Mouse (Mus musculus): Measurements from ENCODE around the gene Il31. TPM values are rescaled to one million over a fixed set of nuclear protein-coding genes. Genes with fewer than 3 reads are reported as not detected.

The Il31 gene
- total RNA-seq, 2 experiments from 2014 or later: not detected

DNA sequence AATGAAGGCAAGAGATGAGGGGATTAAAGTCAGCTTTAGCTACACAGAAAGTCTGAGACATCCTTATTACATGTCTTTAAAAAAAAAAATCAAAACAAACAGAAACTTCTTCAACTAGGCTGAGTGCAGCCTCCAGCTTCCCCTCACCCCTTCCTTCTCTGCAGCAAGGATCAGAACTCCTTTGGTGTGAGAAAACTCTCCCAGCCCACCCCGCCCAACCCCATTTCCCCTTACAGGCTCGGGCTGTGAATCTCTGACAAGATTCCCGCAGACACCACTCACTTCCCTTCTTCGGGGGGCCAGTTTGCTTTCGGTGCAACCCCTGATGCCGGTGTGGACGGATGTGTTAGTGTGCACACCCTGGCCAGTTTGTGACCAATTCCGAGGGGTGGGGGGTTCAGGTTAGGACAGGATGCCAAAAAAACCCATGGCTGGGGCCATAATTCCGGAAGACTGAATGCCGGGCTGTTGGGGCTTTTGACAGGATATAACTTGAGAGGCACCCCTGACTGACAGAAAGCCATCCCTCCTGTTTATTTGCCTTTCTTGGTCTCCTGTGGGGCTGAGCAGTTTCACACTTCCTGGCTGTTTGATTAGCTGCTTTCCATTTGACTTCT is 18.4 kb downstream of the Il31 start:
- DNase-seq: no peak

DNA sequence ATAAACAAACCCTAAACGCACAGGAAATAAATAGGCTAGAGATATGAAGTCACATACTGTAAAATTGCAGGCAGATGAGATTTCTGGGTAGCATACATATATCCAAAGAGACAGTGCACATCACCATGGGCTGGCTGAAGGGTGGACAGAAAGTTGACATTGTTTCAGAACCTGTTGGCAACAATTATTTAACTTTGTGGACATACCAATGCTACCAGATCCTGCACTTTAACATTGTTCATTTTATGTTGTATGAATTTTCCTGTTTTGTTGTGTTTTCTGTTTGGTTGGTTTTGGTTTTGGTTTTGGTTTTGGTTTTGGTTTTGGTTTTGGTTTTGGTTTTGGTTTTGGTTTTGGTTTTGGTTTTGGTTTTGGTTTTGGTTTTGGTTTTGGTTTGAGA is 24.7 kb downstream of the Il31 start:
- DNase-seq: no peak

DNA sequence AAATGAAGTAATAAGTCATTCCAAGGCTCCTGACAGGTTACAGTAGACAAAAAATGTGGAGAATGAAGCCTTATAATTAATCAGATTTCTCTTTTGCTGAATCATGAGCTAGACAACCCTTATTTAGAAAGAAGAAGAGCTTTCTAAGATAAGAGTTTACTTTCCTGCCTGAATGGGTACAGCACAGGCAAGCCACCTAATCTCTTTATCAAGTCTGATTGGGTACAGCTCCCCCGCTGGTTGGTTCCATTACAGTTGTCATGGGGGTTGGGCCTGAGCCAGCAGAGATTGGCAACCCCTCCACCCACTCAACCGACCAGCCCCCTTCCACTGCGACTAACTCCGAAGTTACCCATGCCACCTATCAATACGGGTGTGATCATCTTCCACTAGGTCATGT is 27.9 kb downstream of the Il31 start:
- DNase-seq: no peak

DNA sequence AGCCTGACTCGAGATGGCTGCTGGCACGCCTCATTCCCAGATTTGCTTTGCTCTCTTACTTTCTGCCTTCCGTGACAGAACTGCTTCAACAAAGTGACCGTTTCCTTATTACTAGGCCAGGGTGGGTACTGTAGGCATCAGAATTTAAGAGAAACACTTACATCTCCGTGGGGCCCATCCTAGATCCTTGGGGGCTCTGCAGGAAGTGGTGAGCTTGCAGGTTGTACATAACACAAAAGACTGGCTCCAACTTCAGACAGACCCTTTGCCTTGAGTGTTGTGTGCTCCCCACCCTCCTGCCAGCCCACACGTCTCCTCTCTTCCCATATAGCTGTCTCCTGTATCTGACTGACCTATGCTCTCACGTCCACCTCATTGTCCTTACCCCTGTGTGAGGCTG is 37.4 kb downstream of the Il31 start:
- no peak for DNase-seq

DNA sequence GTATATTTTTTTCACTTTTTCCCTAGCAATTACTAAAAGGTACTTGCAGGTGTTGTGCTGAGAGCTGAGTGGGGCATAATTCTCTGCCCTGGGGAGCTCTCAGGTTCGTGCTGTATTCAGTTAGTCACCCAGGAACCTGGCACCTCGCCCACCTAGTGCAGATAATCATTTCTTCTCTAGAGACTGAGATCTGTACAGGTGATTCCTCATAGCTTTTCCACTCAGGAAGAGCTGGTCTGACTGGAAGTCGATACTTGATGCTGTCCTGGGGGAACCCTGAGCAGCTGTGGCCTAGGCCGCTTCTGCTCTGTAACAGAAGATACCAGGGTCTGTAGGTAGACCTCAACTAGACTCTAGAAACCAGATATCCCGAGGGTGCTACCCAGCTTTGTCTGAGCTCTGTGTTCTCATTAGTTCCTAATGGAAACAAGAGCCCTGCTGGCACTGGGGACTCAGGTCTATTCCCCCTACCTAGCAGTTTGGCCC is 44.4 kb downstream of the Il31 start:
- no peak for DNase-seq

DNA sequence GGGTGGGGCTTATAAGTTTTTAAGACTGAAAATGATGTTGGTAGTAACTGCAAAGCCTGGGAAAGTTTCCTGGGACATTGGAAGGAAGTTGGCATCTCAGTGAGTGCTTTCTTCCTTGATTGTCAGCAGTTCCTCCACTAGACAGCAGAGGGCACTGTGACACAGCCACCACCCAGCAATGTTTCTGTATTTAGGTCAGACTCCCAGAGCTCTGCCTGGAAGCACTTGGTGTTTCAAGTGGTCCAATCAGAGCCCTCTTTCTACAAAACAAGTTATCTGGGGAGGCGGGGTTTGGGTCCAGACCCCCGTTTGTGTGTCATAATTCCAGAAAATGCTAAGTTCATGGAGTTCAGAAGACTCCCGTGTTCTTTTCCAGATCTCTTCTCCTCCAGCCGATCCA is 45.2 kb downstream of the Il31 start:
- DNase-seq: peak; percentile 80

DNA sequence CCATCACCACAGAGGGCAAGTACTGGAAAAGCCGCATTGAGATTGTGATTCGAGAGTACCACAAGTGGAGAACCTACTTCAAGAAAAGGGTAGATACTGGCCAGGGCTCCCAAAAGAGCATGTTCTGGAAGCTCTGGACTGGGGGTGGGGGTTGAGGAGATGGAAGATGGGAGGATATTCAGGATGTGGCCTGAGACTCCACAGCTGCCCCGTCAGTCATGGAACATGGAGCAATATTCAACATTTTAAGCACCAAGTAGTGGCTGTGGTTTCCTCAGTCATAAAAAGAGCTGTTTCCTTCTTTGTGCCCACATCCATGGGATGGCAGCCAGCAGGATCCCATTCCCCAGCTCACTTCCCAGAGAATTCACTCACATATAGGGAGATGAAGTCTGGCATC is 47.0 kb downstream of the Il31 start:
- DNase-seq: no peak

DNA sequence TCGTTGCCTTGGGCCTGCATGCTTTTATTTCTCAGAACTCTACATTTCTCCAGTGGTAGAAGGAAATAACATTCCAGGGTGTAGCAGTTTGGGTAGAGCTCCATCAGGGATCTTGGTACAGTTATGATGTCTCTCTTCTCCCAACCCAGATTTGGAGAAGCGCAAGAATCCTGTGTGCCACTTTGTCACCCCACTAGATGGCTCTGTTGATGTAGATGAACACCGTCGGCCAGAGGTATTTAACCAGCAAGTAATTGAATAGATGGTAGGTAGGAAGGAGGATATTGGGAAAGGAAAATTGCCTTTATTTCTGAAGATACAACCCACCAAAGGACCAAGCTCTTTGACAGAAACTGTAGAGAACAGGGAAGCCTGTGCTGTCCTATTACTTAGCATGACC is 48.6 kb downstream of the Il31 start:
- DNase-seq: no peak

DNA sequence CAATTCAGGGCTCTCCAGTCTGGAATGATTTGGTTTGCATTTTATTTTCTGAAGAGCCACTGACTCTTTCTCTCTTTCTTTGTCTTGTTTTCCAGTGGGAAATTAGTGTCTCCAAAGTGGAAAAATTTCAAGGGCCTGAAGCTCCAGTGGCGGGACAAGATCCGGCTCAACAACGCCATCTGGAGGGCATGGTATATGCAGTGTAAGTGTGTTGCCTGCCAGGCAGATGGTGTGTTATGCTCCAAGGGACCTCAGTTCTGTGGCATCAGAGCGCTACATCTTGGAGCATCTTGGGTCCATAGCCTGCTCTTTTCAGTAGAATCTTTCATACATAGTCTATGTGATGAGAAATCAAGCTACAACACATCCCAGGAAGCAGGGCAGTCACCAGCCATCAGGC is 49.3 kb downstream of the Il31 start:
- peak; percentile 58 for DNase-seq

DNA sequence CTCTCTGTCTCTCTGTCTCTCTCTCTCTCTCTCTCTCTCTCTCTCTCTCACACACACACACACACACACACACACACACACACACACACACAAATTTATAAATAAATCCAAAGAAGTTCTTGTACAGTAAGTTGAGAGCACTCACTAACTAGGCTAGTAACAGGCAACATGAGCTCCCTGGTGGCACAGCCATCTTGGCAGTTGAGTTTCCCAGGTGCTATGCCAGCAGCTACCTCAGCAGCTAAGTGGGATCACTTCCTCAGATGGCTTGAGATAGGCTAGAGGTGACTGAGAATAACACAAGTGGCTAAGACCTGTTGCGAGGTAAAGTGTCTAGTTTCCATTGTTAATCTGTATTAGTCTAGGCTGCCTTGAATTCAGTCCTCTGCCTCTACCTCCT is 50.0 kb downstream of the Il31 start:
- DNase-seq: no peak

DNA sequence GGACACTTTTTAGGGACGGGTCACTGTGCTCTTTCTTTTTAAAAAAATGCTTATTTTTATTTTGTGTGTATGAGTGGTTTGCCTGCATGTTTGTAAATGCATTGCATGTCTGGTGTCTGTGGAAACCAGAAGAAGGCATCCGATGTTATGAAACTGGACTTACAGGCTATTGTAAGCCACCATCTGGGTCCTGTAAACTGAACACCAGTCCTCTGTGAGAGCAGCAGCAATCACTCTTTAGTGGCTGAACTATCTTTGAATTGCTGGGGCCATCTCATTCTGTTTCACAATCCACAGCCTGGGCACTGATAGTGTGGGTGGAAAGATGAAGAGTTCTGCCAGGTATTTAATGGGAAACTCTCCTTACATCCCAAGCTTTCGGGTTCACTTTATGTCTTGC is 50.9 kb downstream of the Il31 start:
- DNase-seq: no peak

DNA sequence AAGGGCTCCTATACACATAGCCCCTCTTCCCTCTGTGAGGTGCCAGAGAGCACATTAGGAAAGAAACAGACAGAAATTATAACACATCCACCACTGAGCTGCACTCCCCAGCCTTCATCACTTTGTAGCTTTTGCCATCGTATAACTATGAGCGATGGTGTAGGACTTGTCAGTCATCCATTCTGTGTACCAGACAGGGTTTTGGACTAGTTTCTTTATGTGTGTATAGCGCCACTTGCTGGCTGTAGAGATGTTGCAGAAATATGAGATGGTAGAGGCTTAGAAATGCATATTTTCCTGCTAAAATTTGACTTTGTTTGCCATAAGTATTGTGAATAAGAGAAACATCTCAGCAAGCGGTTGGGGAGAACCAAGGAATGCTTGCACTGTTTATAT is 52.5 kb downstream of the Il31 start:
- peak; percentile 62 for DNase-seq

DNA sequence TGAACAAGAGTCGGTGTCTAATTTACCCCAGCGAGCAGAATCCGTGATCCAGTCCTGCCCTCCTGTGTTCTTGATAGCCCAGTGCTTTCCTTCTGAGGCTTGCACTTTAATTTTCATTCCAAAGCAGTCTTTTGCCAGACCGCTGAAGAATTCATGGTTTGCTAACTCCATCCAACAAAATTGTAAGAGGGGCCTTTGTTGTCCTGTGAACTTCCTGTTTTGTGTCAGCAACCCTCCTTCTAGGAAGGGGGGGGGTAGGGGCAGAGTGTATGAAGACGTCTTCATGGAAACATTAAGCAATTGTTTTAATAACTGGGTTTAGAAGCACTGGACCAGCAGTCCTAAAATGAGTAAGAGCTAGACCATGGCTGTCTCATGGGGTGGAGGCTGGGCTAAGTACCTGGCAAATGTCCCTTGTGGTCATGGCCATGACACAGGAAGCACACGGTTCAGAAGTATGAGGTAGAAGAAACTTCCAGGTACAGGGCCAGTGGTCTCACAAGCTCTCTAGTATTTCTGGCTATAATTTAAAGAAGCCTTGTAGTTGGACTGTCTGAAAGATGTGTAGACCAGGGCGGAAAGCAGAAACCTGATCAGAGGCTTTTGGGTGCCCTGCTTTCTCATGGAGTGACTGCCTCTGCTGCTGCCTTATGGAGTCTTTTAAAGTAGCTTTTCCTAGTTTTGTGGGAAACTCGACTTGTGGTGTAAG is 53.1 kb downstream of the Il31 start:
- no peak for DNase-seq

DNA sequence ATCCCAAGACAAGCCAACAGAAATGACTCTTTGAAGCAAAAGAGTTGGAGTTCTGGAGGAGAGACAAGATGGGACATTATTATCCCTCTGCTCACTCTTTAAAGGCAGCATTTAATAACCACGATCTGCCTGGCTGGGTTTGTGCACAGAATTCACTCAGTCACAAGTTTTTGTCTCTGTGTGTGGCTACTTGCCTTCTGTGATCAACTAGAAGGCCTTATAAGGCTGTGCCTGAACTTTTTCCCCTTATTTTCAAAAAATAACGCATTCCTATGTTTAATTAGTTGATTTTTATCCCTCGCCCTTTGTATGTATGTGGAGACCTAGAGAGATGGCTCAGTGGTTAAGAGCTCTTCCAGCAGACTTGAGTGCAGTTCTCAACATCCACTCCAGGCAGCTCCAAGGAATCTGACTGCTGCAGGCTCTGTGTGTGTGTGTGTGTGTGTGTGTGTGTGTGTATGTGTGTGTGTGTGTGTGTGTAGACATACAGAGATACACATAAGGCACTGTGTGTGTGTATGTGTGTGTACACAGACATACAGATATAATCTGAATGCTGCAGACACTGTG is 56.9 kb downstream of the Il31 start:
- no peak for DNase-seq

DNA sequence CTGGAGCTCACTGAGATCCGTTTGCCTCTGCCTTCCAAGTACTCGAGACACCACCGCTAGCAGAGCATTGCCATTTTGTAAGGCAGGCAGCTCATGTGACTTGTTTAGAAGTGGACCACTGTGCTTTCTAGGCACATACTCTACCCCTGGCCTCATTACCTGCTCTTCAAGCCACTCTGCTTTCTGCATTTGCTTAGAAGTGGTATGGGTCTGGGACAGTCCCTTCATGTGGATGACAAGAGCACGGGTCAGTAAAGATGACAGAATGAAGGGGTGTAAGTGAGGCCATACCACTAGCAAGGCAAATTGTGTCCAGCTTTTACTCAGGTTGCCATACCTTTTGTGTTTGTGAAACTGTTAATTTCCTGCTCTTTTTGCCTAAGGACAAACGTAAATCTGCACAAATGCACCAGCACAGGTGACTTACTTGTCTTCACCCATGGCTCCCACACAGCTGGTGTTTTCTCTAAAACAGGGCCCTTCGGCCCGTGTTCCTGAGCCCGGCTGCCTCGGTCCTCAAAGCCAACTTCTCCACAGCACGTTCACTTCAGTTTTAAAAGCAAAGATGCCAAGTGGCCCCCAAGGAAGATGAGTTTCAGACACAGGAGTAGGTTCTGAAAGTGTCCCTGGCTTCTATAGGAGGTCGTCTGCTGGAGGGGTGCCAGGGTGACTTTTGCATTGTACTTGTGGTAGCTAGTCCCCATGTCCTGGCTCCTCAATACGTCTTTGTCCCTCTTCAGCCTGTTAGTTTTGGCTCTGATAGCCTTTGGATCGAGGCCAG is 57.6 kb downstream of the Il31 start:
- peak; percentile 85 for DNase-seq

Small RNAs within 50 kb of the gene (microRNA-seq; reads per million reads assigned to microRNA genes)
- gene Mir7647: 1.4 reads per million

Other genes with a start within 250 kb of the Il31 start
- gene Wdr66, start 237.4 kb downstream of the Il31 start, total RNA-seq (2021): under 1 TPM; 0.39 to 0.73 TPM
- 10 to 100 TPM; 14.1 to 20.6 TPM for gene Bcl7a, start 145.7 kb downstream of the Il31 start, total RNA-seq (2021)
- gene Mlxip, start 94.7 kb downstream of the Il31 start, total RNA-seq (2021): 10 to 100 TPM; 24.4 to 27.8 TPM
- not detected for gene Lrrc43, start 184 bp downstream of the Il31 start, total RNA-seq (2021)
- under 1 TPM; 0.27 to 0.30 TPM for gene B3gnt4, start 21.0 kb upstream of the Il31 start, total RNA-seq (2021)
- 10 to 100 TPM; 66.7 to 85.1 TPM for gene Diablo, start 34.7 kb upstream of the Il31 start, total RNA-seq (2021)
- gene Gm49027, start 36.0 kb upstream of the Il31 start, total RNA-seq (2021): 10 to 100 TPM in 1 of 2 experiments, 1 to 10 TPM in 1; 8.9 to 19.0 TPM
- gene Vps33a, start 83.5 kb upstream of the Il31 start, total RNA-seq (2021): 10 to 100 TPM; 44.6 to 55.9 TPM
- gene Clip1, start 195.1 kb upstream of the Il31 start, total RNA-seq (2021): 10 to 100 TPM; 45.8 to 60.2 TPM
- 10 to 100 TPM; 39.7 to 54.2 TPM for gene Zcchc8, start 231.6 kb upstream of the Il31 start, total RNA-seq (2021)

Measured in adrenal gland, postnatal 10 days (tissue).